Mouse (Mus musculus) liver, postnatal 0 days (tissue): ENCODE measurements around the gene C2cd3. TPM values are rescaled to one million over a fixed set of nuclear protein-coding genes. Genes with fewer than 3 reads are reported as not detected.

Experiments
- ATAC-seq: fragments of 200-750 bp; cut with Nextera tagmentation; 2 replicates; pipeline ENCODE4 v1.8.0; 2017; ENCODE audit warnings: mild to moderate bottlenecking, moderate library complexity
- DNase-seq: peaks from one replicate; pipeline ENCODE4 v3.0.0-alpha.2; 2016
- H3K27ac ChIP-seq: fragments of 300-500 bp; sonication (generic); 2 replicates; pipeline ENCODE4 v1.5.1; 2014; ENCODE audit warnings: antibody characterized with exemption, moderate library complexity, mild to moderate bottlenecking, low read depth
- H3K27me3 ChIP-seq: fragments of 300-500 bp; sonication (generic); 2 replicates; pipeline ENCODE4 v1.6.1; 2014; ENCODE audit warnings: low read length, control low read depth, mixed read lengths; ENCODE audit not compliant: insufficient read depth
- H3K36me3 ChIP-seq: fragments of 300-500 bp; sonication (generic); replicated peaks from 2 replicates; pipeline ENCODE4 v1.6.1; 2014; ENCODE audit warnings: mild to moderate bottlenecking, control low read depth, low read length, moderate library complexity, mixed read lengths; ENCODE audit not compliant: insufficient read depth
- H3K4me1 ChIP-seq: fragments of 300-500 bp; sonication (generic); 2 replicates; pipeline ENCODE4 v1.6.1; 2014; ENCODE audit warnings: antibody characterized with exemption, mild to moderate bottlenecking, control low read depth; ENCODE audit not compliant: insufficient read depth
- H3K4me2 ChIP-seq: fragments of 300-500 bp; sonication (generic); 2 replicates; pipeline ENCODE4 v1.6.1; 2014; ENCODE audit warnings: low read depth, mild to moderate bottlenecking, low read length, moderate library complexity, mixed read lengths
- H3K4me3 ChIP-seq: fragments of 300-500 bp; sonication (generic); 2 replicates; pipeline ENCODE4 v1.5.1; 2014; ENCODE audit warnings: low read depth, low read length
- H3K9ac ChIP-seq: fragments of 300-500 bp; sonication (generic); replicated peaks from 2 replicates; pipeline ENCODE4 v1.6.1; 2014; ENCODE audit warnings: mild to moderate bottlenecking, moderate library complexity
- H3K9me3 ChIP-seq: fragments of 300-500 bp; sonication (generic); 2 replicates; pipeline ENCODE4 v1.6.1; 2016; ENCODE audit warnings: mild to moderate bottlenecking, control low read depth, low read length, mixed read lengths
- CTCF ChIP-seq: sonication (generic); IDR thresholded peaks from 2 replicates; pipeline ENCODE4 v1.5.1; 2016; ENCODE audit warnings: antibody characterized with exemption, low read depth
- EP300 ChIP-seq: IDR thresholded peaks from 2 replicates; pipeline ENCODE4 v1.6.1; 2016; ENCODE audit warnings: antibody characterized with exemption, low read depth, mild to moderate bottlenecking
- WGBS: fragments of 180-500 bp; shearing (Covaris S2); extraction: QIAGEN DNeasy Blood & Tissue Kit; methylation state at CpG from one replicate; pipeline ENCODE4 v1.1.7; 2014; ENCODE audit not compliant: insufficient replicate concordance; 5-methylcytosine and 5-hydroxymethylcytosine counted together
- polyA plus RNA-seq: library from polyadenylated mRNA; unstranded; fragments of >200 nt; fragmentation: Nextera tagmentation; extraction: Ambion mirVana; gene quantifications from 2 replicates; pipeline ENCODE4 v1.2.1, GENCODE M21; 2015

C2cd3 gene
- polyA plus RNA-seq, 1 experiment from 2014 or later, result 5.1 TPM

GRCm38 (mm10) chr7:100495581-100496251 is 123.7 kb downstream of the C2cd3 start:
- peaks cover 64% of the 10 kb centered on the region for H3K36me3 ChIP-seq
- peak; percentile 67 for ATAC-seq
- peak overlapping the region; percentile 82 for H3K4me3 ChIP-seq
- 17% methylated on average over 11 of the region's 11 CpGs for WGBS
- no peaks in the 10 kb centered on the region for H3K9me3 ChIP-seq
- H3K27ac ChIP-seq, result peak overlapping the region; percentile 94
- H3K4me2 ChIP-seq, result peak overlapping the region; percentile 93
- H3K4me1 ChIP-seq, result peaks cover 43% of the 10 kb centered on the region
- H3K9ac ChIP-seq, result peak overlapping the region; percentile 75
- DNase-seq, result peak; percentile 87
- no peaks in the 10 kb centered on the region for H3K27me3 ChIP-seq
- TF ChIP-seq CTCF, result no peak
- TF ChIP-seq EP300, result peak; percentile 14; the same call in 1 of the 2 replicates

- Histone ChIP-seq H3K36me3 (peaks cover 64% of the 10 kb centered on the region), H3K4me2 (peak overlapping the region; percentile 93), H3K4me1 (peaks cover 45% of the 10 kb centered on the region), H3K9ac (peak overlapping the region; percentile 75), H3K27me3 (no peaks in the 10 kb centered on the region), H3K27ac (peak overlapping the region; percentile 94), H3K4me3 (peak overlapping the region; percentile 82), H3K9me3 (no peaks in the 10 kb centered on the region)
- DNase-seq, result no peak
- 72% methylated on average over 6 of the region's 6 CpGs for WGBS
- no peak for ATAC-seq
- TF ChIP-seq EP300 (no peak), CTCF (no peak)
These were observed 124.3 kb downstream of the C2cd3 start for GRCm38 (mm10) chr7:100496371-100496770.

- peak overlapping the region; percentile 75 for H3K9ac ChIP-seq
- 93% methylated on average over 9 of the region's 9 CpGs for WGBS
- H3K4me2 ChIP-seq, result peak overlapping the region; percentile 93
- peak overlapping the region; percentile 94 for H3K27ac ChIP-seq
- H3K27me3 ChIP-seq, result no peaks in the 10 kb centered on the region
- peaks cover 44% of the 10 kb centered on the region for H3K4me1 ChIP-seq
- TF ChIP-seq EP300 (no peak), CTCF (no peak)
- no peaks in the 10 kb centered on the region for H3K9me3 ChIP-seq
- DNase-seq, result no peak
- peaks cover 64% of the 10 kb centered on the region for H3K36me3 ChIP-seq
- H3K4me3 ChIP-seq, result peak overlapping the region; percentile 82
- ATAC-seq, result no peak
These were observed 124.8 kb downstream of the C2cd3 start for GRCm38 (mm10) chr7:100496791-100497190.

GRCm38 (mm10) chr7:100497402-100497801 is 125.4 kb downstream of the C2cd3 start:
- Histone ChIP-seq H3K4me1 (peaks cover 40% of the 10 kb centered on the region), H3K27ac (no peak overlapping the region), H3K4me3 (no peak overlapping the region), H3K36me3 (peaks cover 64% of the 10 kb centered on the region), H3K4me2 (peak overlapping the region; percentile 93; the same call in 1 of the 2 replicates), H3K9ac (no peak overlapping the region; the same call in 1 of the 2 replicates), H3K9me3 (no peaks in the 10 kb centered on the region), H3K27me3 (no peaks in the 10 kb centered on the region)
- WGBS, result 88% methylated on average over 4 of the region's 4 CpGs
- TF ChIP-seq CTCF (no peak), EP300 (no peak)
- no peak for ATAC-seq
- no peak for DNase-seq

- no peak overlapping the region for H3K27ac ChIP-seq
- H3K9ac ChIP-seq, result no peak overlapping the region
- TF ChIP-seq CTCF (no peak), EP300 (no peak)
These were observed 125.9 kb downstream of the C2cd3 start for GRCm38 (mm10) chr7:100497982-100498381.

GRCm38 (mm10) chr7:100499465-100499864 is 127.4 kb downstream of the C2cd3 start:
- peaks cover 49% of the 10 kb centered on the region for H3K4me1 ChIP-seq

More at GRCm38 (mm10) chr7:100497982-100498381, 125.9 kb downstream of the C2cd3 start:
- Histone ChIP-seq H3K4me3 (no peak overlapping the region), H3K4me1 (peaks cover 41% of the 10 kb centered on the region), H3K4me2 (no peak overlapping the region), H3K9me3 (no peaks in the 10 kb centered on the region), H3K27me3 (no peaks in the 10 kb centered on the region), H3K36me3 (peaks cover 64% of the 10 kb centered on the region)
- ATAC-seq (no peak), DNase-seq (no peak)
- WGBS, result 94% methylated on average over 13 of the region's 13 CpGs

More at GRCm38 (mm10) chr7:100499465-100499864, 127.4 kb downstream of the C2cd3 start:
- no peak overlapping the region for H3K9ac ChIP-seq
- no peaks in the 10 kb centered on the region for H3K9me3 ChIP-seq
- peaks cover 61% of the 10 kb centered on the region for H3K36me3 ChIP-seq
- DNase-seq (no peak), ATAC-seq (no peak)
- no peaks in the 10 kb centered on the region for H3K27me3 ChIP-seq
- TF ChIP-seq EP300 (no peak), CTCF (no peak)
- no peak overlapping the region for H3K4me2 ChIP-seq
- peak overlapping the region; percentile 58 for H3K27ac ChIP-seq
- no peak overlapping the region for H3K4me3 ChIP-seq
